Mouse (Mus musculus) forebrain, embryonic 11.5 days (tissue): Measurements from ENCODE around the gene Tm9sf4. TPM values are rescaled to one million over a fixed set of nuclear protein-coding genes. Genes with fewer than 3 reads are reported as not detected.

Experiments
- ATAC-seq: fragments of 200-750 bp; cut with Nextera tagmentation; replicated peaks from 2 replicates; pipeline ENCODE4 v1.8.0; 2017; ENCODE audit warnings: moderate TSS enrichment; ENCODE audit not compliant: low FRiP score
- DNase-seq: peaks from one replicate; pipeline ENCODE4 v3.0.0-alpha.2; 2017; ENCODE audit warnings: low spot score
- H3K27ac ChIP-seq: fragments of 300-500 bp; sonication (generic); 2 replicates; pipeline ENCODE4 v1.5.1; 2014; ENCODE audit warnings: low read depth, low read length
- H3K27me3 ChIP-seq: fragments of 300-500 bp; sonication (generic); 2 replicates; pipeline ENCODE4 v1.6.1; 2014; ENCODE audit warnings: mild to moderate bottlenecking, low read length, mixed read lengths; ENCODE audit not compliant: control insufficient read depth, insufficient read depth
- H3K36me3 ChIP-seq: fragments of 300-500 bp; sonication (generic); 2 replicates; pipeline ENCODE4 v1.6.1; 2014; ENCODE audit warnings: mild to moderate bottlenecking, low read length, moderate library complexity, mixed read lengths; ENCODE audit not compliant: control insufficient read depth, insufficient read depth
- H3K4me1 ChIP-seq: fragments of 300-500 bp; sonication (generic); replicated peaks from 2 replicates; pipeline ENCODE4 v1.6.1; 2014; ENCODE audit warnings: low read length, mixed read lengths; ENCODE audit not compliant: control insufficient read depth, insufficient read depth
- H3K4me2 ChIP-seq: fragments of 300-500 bp; sonication (generic); 2 replicates; pipeline ENCODE4 v1.6.1; 2014; ENCODE audit warnings: low read depth, mild to moderate bottlenecking, low read length, moderate library complexity, mixed read lengths; ENCODE audit not compliant: severe bottlenecking
- H3K4me3 ChIP-seq: fragments of 300-500 bp; sonication (generic); 2 replicates; pipeline ENCODE4 v1.5.1; 2014; ENCODE audit warnings: low read depth, low read length
- H3K9ac ChIP-seq: fragments of 300-500 bp; sonication (generic); 2 replicates; pipeline ENCODE4 v1.6.1; 2014; ENCODE audit warnings: low read length
- H3K9me3 ChIP-seq: fragments of 300-500 bp; sonication (generic); 2 replicates; pipeline ENCODE4 v1.6.1; 2016; ENCODE audit warnings: low read length, mixed read lengths; ENCODE audit not compliant: control insufficient read depth
- WGBS: fragments of 180-500 bp; shearing (Covaris S2); extraction: QIAGEN DNeasy Blood & Tissue Kit; methylation state at CpG from one replicate; pipeline ENCODE4 v1.1.7; 2014; 5-methylcytosine and 5-hydroxymethylcytosine counted together
- polyA plus RNA-seq: library from polyadenylated mRNA; unstranded; fragments of >200 nt; fragmentation: Nextera tagmentation; extraction: Ambion mirVana; gene quantifications from 2 replicates; pipeline ENCODE4 v1.2.1, GENCODE M21; 2014

The Tm9sf4 gene
- 71.8 and 79.4 TPM in 2 replicates for polyA plus RNA-seq

GRCm38 (mm10) chr2:153160844-153161683, at the start of gene Tm9sf4:
Gene Tm9sf4 (plus strand): TSS chr2:153161303.
- peak within 1 kb of the TSS; percentile 90 for H3K9ac ChIP-seq
- H3K27me3 ChIP-seq, result peaks cover 23% of the 10 kb centered on the region
- peak within 1 kb of the TSS; percentile 85 for H3K4me3 ChIP-seq
- no peaks in the 10 kb centered on the region for H3K36me3 ChIP-seq
- H3K27ac ChIP-seq, result peak within 1 kb of the TSS; percentile 55
- peaks cover 4% of the 10 kb centered on the region for H3K4me1 ChIP-seq
- H3K4me2 ChIP-seq, result peak within 1 kb of the TSS; percentile 87
- DNase-seq (peak; percentile 92), ATAC-seq (peak; percentile 94)
- no peaks in the 10 kb centered on the region for H3K9me3 ChIP-seq
- 11% methylated on average over 34 of the region's 34 CpGs for WGBS

- Histone ChIP-seq H3K4me1 (no peaks in the 10 kb centered on the region), H3K9ac (no peak overlapping the region), H3K9me3 (no peaks in the 10 kb centered on the region), H3K36me3 (no peaks in the 10 kb centered on the region), H3K27ac (no peak overlapping the region), H3K4me3 (no peak overlapping the region), H3K4me2 (no peak overlapping the region), H3K27me3 (no peaks in the 10 kb centered on the region)
- WGBS, result 80% methylated on average over 4 of the region's 4 CpGs
- DNase-seq (no peak), ATAC-seq (no peak)
These were observed 45.4 kb upstream of the Tm9sf4 start for GRCm38 (mm10) chr2:153115679-153116081.

GRCm38 (mm10) chr2:153117051-153117486, 44.0 kb upstream of the Tm9sf4 start:
- Histone ChIP-seq H3K4me2 (no peak overlapping the region), H3K27ac (no peak overlapping the region), H3K36me3 (no peaks in the 10 kb centered on the region), H3K9ac (no peak overlapping the region), H3K4me3 (no peak overlapping the region), H3K9me3 (no peaks in the 10 kb centered on the region), H3K27me3 (no peaks in the 10 kb centered on the region), H3K4me1 (no peaks in the 10 kb centered on the region)
- 92% methylated on average over 7 of the region's 7 CpGs for WGBS
- DNase-seq (no peak), ATAC-seq (no peak)

GRCm38 (mm10) chr2:153119488-153119887, 41.6 kb upstream of the Tm9sf4 start:
- no peaks in the 10 kb centered on the region for H3K9me3 ChIP-seq
- DNase-seq, result no peak
- no peak overlapping the region for H3K9ac ChIP-seq
- no peak overlapping the region for H3K4me3 ChIP-seq
- H3K4me1 ChIP-seq, result no peaks in the 10 kb centered on the region
- 86% methylated on average over 6 of the region's 6 CpGs for WGBS
- H3K4me2 ChIP-seq, result no peak overlapping the region
- no peak overlapping the region for H3K27ac ChIP-seq
- no peaks in the 10 kb centered on the region for H3K27me3 ChIP-seq
- no peak for ATAC-seq
- H3K36me3 ChIP-seq, result no peaks in the 10 kb centered on the region

- Histone ChIP-seq H3K4me3 (no peak overlapping the region), H3K36me3 (no peaks in the 10 kb centered on the region), H3K27ac (no peak overlapping the region), H3K9ac (no peak overlapping the region), H3K9me3 (no peaks in the 10 kb centered on the region), H3K27me3 (no peaks in the 10 kb centered on the region), H3K4me1 (no peaks in the 10 kb centered on the region), H3K4me2 (no peak overlapping the region)
- ATAC-seq, result no peak
- 72% methylated on average over 8 of the region's 8 CpGs for WGBS
- DNase-seq, result no peak
These were observed 41.0 kb upstream of the Tm9sf4 start for GRCm38 (mm10) chr2:153120126-153120525.

GRCm38 (mm10) chr2:153121821-153122615, 39.1 kb upstream of the Tm9sf4 start:
- ATAC-seq (no peak), DNase-seq (no peak)
- Histone ChIP-seq H3K36me3 (no peaks in the 10 kb centered on the region), H3K4me2 (no peak overlapping the region), H3K9ac (no peak overlapping the region), H3K27me3 (no peaks in the 10 kb centered on the region), H3K27ac (no peak overlapping the region), H3K4me3 (no peak overlapping the region), H3K4me1 (no peaks in the 10 kb centered on the region), H3K9me3 (no peaks in the 10 kb centered on the region)
- WGBS, result 83% methylated on average over 8 of the region's 8 CpGs

- 88% methylated on average over 7 of the region's 7 CpGs for WGBS
- no peak overlapping the region for H3K4me3 ChIP-seq
- DNase-seq (no peak), ATAC-seq (no peak)
- H3K36me3 ChIP-seq, result no peaks in the 10 kb centered on the region
- H3K4me2 ChIP-seq, result no peak overlapping the region
- H3K27me3 ChIP-seq, result no peaks in the 10 kb centered on the region
- no peak overlapping the region for H3K9ac ChIP-seq
- no peaks in the 10 kb centered on the region for H3K4me1 ChIP-seq
- H3K9me3 ChIP-seq, result no peaks in the 10 kb centered on the region
- H3K27ac ChIP-seq, result no peak overlapping the region
These were observed 38.4 kb upstream of the Tm9sf4 start for GRCm38 (mm10) chr2:153122701-153123100.

GRCm38 (mm10) chr2:153125875-153126274, 35.2 kb upstream of the Tm9sf4 start:
- Histone ChIP-seq H3K4me3 (no peak overlapping the region), H3K9me3 (no peaks in the 10 kb centered on the region), H3K36me3 (no peaks in the 10 kb centered on the region), H3K27me3 (no peaks in the 10 kb centered on the region), H3K27ac (no peak overlapping the region), H3K9ac (no peak overlapping the region), H3K4me1 (no peaks in the 10 kb centered on the region), H3K4me2 (no peak overlapping the region)
- DNase-seq (no peak), ATAC-seq (no peak)
- 58% methylated on average over 5 of the region's 5 CpGs for WGBS
